Mouse (Mus musculus) adrenal gland, adult 2 months (tissue): Measurements from ENCODE around the gene Adh4. TPM values are rescaled to one million over a fixed set of nuclear protein-coding genes. Genes with fewer than 3 reads are reported as not detected.
A peak's percentile ranks its signal among the peaks of the same experiment; 100 is the strongest.
"Not testable (repeated sequence)": the region's sequence is repeated elsewhere in the genome, so short reads cannot be mapped to it uniquely, and the experiment has no call there.

Source experiments
- DNase-seq: peaks from one replicate; pipeline ENCODE4 v3.0.0; 2021
- long read RNA-seq: library from polyadenylated mRNA; stranded (forward); transcript quantifications from one replicate; pipeline ENCODE4 v2.0.0, GENCODE M21; 2021
- polyA plus RNA-seq: library from polyadenylated mRNA; depleted of rRNA; stranded (reverse); fragments of >200 nt; gene quantifications from 2 replicates; pipeline ENCODE4 v1.2.3, GENCODE M21; 2012; rRNA removed
- total RNA-seq, 2 experiments: library from RNA; stranded (reverse); gene quantifications; 2 replicates each; pipeline ENCODE4 v1.2.3; 2021

Gene Adh4
- total RNA-seq (1 to 10 TPM; 1.8 to 2.0 TPM), polyA plus RNA-seq (0.07 TPM in 1 of 2 replicates, not detected in the other)
- long read RNA-seq, partial matches to known transcripts = 0 of 4 reads
- long read RNA-seq, other reads (novel, unspliced or antisense) = 3 of 4 reads

DNA sequence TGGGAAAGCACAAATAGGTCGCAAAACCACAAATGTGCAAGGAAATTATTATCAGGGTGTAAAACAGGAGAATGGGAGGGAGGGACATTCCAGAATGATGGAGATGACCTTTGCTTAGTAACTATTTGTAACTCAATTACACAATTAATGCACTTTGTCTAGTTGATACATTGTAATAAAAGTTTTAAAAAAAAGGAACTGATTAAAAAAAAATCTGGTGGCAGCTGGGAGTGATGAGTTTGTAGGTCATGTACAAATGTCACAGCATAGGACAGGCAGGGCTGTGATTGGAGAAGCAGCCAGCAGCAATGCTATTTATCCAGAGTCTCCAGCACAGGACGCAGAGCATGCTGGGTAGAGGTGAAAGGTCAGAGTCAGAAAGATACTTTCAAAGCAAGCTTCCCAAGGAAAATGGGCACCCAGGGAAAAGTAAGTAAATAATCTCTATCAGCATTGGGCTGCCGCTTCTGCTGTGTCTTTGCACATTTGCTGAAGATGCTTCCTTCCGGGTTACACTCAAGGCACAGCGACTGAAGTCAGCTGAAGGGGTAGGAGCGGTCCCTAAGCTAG is at the start of gene Adh4:
Gene Adh4, plus strand, starts transcription at position 346 of the 570 bp plus-strand sequence.
- DNase-seq = peak; percentile 20

DNA sequence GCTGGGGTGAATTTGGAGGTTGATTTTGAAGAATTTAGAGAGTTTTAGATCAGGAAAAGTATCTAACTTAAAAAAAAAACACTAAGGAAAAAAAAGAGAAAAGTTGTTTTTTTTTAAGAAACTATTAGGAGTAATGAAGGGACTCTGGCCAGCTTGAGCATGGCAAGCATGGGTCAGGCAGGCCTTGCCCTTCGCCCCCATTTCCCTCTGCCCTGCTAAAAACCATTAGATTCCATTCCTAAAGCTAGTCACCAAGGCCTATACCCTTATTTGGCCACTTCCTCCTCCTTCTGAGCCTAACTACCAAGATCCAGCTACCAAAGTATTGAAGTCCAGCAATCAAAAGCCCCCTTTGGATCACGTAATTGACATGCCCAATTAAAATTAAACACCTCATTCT is 49.1 kb upstream of the Adh4 start:
- DNase-seq = no peak

DNA sequence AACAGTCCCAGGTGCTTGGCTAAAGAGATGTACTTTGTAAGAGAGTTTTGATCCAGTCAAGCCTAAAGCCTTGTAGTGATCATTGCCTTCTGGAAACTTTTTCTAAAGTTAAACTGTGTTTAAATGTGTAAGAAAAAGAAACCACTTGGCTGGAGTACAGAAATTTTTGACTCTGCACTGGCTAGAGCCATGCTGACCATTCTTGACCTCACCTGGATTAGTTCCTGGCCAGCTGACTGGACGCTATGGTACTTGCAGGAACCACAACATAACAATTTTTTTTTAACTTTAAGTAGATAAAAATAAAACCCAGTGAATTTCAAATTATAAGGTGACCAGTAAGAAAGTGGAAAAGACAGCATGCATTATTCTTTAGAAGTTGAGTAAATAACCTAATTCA is 45.7 kb upstream of the Adh4 start:
- DNase-seq = no peak

DNA sequence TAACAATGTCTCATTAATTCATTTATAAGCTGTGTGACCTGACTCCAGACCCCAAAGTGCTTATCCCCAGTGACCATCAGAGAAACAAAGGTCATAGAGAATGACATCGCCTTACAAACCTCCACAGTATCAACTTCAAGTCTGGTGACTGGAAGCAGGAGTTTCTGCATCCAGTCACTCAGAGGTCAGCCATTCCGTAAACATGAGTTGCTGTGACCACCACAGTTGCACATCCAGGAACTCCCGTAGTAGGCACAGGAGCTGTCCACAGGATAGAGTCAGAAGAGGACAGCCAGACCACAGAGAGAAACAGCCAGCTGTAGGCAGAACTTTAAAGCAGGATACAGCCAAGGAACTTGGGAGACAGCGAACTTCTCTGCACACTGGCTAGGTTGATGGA is 45.0 kb upstream of the Adh4 start:
- not testable (repeated sequence) for DNase-seq

DNA sequence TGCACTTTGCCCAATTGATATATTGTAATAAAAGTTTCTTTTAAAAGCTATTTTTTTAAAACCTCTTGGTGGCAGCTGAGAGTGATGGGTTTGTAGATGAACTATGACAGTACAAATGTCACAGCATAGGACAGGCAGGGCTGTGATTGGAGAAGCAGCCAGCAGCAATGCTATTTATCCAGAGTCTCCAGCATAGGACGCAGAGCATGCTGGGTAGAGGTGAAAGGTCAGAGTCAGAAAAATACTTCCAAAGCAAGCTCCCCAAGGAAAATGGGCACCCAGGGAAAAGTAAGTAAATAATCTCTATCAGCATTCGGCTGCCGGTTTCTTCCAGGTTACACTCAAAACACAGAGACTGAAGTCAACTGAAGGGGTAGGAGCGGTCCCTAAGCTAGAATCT is 41.3 kb upstream of the Adh4 start:
- DNase-seq = peak; percentile 28

DNA sequence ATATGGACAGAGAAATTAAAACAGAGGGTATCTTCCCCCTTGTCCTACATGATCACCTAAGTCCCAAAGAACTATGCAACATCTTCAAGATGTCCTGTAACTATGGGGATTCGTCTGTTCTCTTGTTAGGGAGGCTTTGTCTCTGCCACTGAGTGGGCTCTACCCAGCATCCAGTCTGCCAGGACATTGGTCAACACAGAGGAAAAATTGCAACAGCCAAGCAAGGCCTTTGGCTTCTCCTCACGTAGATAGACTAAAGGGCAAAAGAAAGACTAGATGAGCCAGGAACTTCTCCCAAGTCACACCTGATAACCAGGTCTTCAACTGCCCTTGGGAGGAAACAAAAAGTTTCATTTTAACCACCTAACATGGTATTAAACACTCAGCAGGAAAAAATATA is 40.1 kb upstream of the Adh4 start:
- DNase-seq = peak; percentile 47

DNA sequence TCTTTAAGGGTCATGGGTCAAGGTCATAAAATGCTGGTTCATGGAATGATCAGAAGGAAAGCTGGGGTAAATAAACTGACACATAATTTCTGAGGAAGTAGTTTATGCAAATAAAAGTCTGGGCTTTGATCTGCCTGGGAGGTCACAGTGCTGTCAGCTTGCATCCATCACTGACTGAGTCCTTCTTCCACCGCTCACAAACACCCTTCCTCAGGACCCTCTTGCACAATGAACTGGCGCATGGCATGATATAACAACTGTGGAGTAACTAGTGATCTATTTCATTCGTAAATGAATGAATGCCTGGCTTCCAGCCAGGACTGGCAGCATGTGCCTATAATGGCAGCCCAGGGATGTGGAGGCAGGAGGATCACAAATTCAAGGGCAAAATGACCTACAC is 34.1 kb upstream of the Adh4 start:
- peak; percentile 21 for DNase-seq

DNA sequence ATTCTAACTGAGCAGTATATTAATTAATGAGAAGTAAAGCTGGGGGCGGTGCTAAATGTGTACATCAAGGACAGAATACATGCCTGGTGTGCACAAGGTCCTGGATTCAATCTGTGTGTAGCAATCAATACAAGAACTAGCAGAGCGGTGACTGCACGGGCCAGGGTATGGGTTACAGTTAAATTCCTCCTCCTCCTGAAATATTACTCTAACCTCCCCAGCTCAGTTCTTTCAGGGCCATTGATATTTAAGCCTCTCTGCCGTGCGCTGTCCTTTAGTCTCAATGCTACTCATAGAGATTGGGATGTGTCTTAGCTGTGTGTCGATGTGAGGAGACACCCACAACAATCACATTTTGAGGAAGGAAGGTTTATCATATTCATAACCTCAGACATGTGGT is 28.1 kb upstream of the Adh4 start:
- DNase-seq = no peak

DNA sequence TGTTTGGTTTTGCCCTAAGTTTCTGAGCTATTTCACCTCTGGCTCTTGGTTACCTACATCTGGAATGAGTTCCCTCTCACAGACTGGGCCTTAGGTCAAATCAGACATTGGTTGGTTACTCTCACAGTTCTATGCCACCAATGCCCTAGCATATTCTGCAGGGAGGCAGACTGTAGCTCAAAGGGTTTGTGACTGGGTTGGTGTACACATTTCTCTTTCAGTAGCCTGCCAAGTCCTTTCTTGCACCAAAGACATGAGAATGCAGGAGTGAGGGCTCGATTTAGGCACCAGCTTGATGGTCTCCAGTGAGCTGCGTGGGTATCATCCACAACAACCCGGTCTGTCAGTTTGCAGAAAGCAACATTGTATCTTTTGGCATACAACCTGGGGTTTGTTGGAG is 10.4 kb upstream of the Adh4 start:
- no peak for DNase-seq

DNA sequence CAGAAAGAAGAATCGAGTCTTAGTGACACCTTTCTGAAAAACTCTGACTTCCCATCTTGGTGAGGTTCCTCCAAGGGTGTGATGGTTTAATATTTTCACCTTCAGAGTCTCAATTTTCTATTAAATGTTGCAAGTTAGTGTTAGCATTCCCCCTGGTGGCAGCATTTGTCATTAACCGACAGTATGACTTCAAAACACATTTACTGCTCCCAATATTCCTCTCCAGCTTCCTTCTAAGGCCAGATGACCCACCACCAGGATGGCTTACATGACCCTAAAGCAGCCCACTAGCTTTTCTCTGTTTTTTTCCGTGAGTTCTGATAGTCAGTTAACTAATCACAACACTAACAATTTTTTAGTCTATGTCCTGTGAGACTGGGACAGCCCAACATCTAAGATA is 9.9 kb upstream of the Adh4 start:
- DNase-seq = peak; percentile 54

DNA sequence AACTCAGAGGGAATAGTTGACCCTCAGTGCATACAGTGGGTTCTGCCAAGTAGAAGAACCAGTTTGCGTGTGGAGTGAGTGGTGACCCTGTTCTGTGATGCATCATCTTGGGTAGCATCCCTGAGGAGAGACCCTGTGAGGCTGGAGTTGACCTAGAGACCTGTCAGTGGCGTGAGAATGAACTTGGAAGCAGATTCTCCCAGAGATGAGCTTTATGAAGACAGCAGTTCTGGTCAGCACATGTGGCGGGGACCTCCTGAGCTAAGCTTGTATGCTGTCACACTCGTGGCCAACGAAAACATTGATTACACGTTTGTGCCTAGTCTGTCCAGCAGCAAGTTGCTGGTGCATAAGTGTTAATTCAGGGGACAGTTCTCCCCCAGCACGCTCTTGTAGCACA is 9.4 kb upstream of the Adh4 start:
- no peak for DNase-seq

DNA sequence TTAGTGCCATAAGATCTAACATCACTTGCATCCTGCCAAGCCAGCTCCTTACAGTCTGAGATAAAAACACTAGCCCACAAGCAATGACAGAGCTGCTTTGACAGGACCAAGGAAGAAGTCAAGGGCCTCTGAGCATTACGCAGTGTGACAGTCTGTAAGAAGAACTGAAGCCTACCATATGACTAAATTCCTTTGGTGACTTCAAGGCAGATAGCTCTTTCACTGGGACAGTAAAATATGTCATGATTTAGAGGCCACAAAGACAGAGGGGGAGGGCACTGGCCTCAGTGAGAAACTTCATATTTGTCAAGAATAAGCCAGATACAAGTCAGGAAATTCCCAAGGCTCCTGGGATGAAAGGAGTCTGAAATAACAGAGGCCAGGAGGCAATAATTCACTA is 7.3 kb upstream of the Adh4 start:
- DNase-seq = peak; percentile 68

DNA sequence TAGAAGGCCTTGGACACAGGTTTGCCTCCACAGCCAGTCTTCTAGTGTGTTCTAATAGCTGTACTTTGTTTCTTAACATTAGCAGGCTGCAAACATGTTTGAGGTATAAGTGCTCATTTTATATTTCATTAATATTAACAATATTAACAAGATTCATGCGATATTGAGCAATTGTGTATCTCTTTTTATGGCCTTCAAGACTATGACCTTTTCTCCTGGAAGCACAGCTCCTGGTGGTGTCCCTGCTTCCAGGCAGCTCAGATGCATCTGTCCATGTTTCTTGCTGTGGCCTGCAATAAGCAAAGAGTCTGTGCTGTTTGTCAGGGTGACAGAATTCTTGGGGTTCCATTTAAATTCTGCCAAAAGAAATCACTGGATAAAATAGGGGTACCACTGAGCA is 5.7 kb upstream of the Adh4 start:
- no peak for DNase-seq

DNA sequence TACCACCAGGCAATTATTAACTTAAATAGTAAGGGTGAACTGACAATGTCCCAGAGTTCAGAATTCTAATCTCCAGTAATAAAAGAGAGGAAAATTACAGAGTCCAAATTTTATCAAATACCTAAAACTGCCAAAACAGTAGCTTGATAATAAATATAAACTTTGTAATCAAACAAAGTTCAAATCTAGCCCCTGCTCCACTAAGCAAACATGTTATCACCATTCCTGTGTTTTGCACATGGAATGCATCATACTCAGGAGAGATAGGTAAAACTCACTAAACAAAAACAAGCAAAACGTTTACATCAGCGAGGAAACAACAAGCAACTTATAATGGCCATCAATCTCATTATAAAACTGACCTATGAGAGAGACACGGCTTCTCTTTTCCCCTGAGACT is 5.1 kb upstream of the Adh4 start:
- DNase-seq = no peak

DNA sequence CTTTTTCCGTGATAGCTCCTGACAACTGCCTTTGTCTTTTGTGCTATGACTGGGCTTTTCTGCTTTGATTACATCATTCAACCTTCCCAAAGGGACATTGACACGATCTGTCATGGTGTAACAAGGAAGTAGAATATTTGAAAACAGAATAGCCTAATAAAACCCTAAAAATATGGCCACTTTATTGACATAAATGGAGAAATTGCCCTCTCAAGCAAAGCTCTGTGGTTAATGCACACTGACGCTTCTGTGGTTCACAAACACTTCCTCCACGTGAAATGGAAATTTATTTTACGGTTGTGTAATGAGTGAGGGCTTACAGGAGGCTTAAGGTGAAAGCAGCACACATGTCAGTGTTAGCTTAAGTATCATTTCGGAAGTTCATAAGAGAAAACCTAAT is 4.1 kb downstream of the Adh4 start:
- DNase-seq = no peak

DNA sequence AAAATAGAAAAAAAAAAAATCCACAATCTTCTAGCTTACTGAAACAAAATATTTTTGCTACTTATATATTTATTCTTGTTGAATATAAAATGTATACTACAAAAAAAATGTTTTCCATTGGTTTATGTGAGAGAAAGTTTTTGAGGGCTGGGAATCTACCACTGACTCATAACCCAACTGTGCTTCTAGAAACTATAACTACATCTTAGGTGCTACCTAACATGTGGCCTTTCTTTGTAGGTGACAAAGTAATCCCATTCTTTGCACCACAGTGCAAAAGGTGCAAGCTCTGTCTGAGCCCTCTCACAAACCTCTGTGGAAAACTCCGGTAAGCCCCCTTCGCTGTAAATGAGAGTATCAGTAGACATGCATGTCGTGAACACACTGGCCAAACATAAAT is 5.1 kb downstream of the Adh4 start:
- no peak for DNase-seq

DNA sequence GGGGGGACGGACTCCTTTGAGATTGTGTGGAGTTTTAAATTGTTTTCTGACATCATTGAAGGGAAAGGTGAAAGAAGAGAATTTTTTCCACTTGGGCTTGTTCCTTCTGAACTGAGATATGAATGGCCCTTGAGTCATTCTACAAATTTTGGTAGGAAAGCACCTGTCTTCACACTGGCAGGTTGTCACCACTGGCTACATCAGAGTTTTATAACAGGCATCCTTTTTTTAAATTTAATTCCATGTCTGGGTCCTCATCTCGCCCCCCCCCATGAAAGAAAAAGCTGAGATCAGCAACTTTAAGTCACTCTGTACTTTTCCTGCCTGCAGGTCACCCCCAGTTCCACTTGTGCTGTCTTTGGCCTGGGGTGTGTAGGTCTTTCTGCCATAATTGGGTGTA is 8.4 kb downstream of the Adh4 start:
- DNase-seq = no peak

DNA sequence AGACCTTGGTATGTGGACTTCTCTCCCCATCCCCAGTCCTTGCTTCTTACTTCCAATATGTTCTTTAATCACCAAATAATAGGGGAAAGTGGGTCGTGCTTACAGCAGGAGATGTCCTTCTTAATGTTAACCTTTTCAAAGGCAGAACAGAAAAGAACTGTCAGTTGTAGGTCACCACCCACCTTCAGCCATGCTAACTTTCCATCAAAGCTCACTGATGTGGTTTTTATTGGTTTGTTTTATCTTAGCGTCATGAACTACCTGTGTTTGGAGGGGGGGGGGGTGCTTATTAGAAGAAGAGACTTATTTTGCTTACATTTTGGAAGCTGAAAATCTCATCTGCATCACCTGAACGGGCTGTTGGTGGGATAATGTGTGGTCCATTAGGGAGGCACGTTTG is 9.0 kb downstream of the Adh4 start:
- no peak for DNase-seq

DNA sequence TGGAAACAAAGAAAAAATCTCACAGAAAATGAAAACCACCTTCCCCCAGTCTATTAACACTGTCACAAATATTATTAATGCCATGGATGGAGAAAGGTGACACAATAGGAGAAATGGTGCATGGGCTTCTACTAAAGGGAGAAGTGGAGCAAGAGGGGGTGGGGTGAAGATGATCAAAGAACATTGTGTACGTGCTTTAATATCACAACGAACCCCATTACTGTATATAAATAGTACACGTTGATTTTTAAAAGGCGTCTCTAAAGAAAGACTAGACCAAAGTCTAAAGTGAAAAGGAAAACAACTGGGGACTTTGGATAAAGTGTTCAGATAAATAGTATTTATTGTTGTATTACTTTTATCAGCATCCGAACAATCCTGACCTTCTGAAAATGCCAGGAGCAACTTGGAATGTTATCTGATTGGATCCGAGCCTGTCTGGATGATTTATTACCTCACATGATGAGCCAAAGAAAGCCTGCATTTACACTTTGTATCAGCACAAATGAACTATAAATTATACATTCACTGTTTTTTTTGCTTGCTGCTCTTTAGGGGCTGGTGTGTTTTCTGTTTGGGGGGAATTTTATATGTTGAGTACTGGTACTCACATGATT is 15.2 kb downstream of the Adh4 start:
- peak; percentile 21 for DNase-seq

DNA sequence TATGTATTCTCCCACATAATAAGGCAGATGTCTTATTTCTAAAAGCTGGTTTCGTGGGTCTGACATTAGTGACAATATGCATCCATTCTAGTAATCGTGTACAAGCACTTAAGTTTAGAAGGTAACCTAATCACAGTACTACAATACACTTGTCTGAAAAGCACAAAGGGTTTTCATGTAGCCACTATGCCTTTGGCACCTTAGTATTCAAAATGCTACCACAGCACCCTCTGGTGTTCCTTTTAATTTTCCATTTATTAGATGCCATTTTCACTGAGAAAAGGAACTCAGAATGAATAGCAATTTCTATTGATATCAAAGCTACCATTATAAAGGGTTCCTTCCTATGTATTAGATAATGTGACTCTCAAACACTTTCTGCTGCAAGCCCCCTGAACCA is 16.6 kb downstream of the Adh4 start:
- DNase-seq = no peak

DNA sequence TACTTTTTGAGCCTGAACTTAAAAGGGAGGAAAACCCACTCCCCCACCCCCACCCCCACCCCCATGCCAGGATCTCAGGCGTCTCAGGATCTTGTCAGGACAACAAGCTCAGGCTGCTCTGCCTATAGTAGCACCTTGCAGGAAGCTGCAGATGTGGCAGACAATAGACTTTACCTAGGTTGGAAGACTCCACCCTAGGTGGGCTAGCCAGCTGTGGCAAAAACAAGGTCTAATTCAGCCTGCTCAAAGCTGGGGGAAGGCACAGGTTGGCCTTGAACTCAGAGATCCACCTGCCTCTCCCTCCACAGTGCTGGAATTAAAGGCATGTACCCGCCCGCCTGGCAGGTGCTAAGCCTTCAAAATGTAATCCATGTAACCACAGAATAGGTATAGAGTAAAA is 23.4 kb downstream of the Adh4 start:
- DNase-seq = no peak

DNA sequence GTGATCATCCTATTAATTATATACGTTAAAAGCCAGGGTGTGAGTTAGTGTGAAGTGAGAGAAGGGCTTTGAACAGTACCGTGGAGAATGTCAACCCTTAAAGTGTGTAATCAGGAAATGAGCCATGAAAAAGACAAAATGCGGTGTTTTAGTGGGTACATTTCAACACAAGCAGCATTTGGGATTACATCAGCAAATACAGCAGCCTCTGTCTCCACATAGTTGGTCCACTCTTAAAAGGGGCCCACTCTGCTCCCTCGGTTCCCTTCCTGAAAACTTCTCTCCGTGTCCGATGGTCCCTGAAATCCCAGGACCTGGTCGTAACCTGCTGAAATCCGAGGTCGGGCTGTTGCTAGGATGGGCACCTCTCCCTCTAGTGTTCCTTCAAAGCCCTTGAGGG is 26.9 kb downstream of the Adh4 start:
- no peak for DNase-seq

DNA sequence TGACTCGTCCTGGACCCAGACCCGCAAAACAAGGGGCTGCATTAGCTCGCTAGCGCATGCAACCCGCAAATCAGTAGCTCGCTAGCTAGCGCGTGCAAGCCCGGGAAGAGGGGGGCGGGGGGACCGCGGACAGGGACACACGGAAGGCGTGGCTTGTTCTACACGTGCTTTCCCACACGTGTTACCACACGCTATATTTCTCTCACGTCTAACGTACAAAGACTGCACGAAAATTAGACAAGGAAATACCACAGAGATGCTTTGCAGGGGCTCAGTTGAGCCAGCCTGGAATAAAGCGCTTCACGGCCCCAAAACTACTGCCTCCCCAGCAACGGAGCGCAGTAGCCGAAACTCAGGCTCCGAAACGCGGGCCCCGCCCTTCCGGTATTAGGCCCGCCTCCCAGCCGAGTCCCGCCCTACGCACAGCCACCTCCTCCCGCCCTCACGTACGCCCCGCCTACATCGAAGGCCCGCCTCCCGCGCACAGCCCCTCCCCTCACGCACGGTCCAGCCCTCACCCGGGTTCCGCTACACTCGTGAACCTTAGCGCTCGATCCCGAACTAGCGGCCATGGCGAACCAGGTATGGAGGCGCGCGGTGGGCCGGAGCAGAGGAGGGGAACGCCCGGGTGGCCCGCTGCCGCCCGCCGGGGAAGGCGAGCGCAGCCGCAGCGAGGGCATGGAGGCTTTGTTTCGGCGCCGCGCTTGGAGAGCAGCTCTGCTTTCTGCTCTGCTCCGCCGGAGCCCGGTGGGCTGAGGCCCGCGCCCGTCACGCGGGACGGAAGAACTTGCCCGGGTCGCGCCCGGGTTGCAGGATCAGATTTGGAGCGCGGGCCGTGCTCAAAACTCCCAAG is 27.6 kb downstream of the Adh4 start, which contains the start of gene Adh5:
Gene Adh5, plus strand, starts transcription at position 482 of the 853 bp plus-strand sequence.
- peak; percentile 96 for DNase-seq
